Mouse (Mus musculus) stomach, postnatal 0 days (tissue): ENCODE measurements at regions not wholly inside any gene's neighbourhood (a gene's known extent, or its start where the extent isn't known, plus 50 kb on each side); places are given as distances from the start of the nearest gene placed in this dataset.

Experiments used
- ATAC-seq: fragments of 200-750 bp; cut with Nextera tagmentation; 2 replicates; pipeline ENCODE4 v1.8.0; 2017; ENCODE audit not compliant: low FRiP score, low TSS enrichment
- DNase-seq: peaks from one replicate; pipeline ENCODE4 v3.0.0-alpha.2; 2016; ENCODE audit warnings: low spot score
- H3K27ac ChIP-seq: fragments of 300-500 bp; sonication (generic); replicated peaks from 2 replicates; pipeline ENCODE4 v1.5.1; 2014; ENCODE audit warnings: mild to moderate bottlenecking, control low read depth
- H3K27me3 ChIP-seq: fragments of 300-500 bp; sonication (generic); 2 replicates; pipeline ENCODE4 v1.6.1; 2014; ENCODE audit warnings: low read length; ENCODE audit not compliant: control insufficient read depth, insufficient read depth
- H3K36me3 ChIP-seq: fragments of 300-500 bp; sonication (generic); 2 replicates; pipeline ENCODE4 v1.6.1; 2014; ENCODE audit warnings: low read length, mixed read lengths; ENCODE audit not compliant: control insufficient read depth, insufficient read depth
- H3K4me1 ChIP-seq: fragments of 300-500 bp; sonication (generic); replicated peaks from 2 replicates; pipeline ENCODE4 v1.6.1; 2014; ENCODE audit warnings: antibody characterized with exemption; ENCODE audit not compliant: control insufficient read depth, insufficient read depth
- H3K4me2 ChIP-seq: fragments of 300-500 bp; sonication (generic); replicated peaks from 2 replicates; pipeline ENCODE4 v1.6.1; 2014; ENCODE audit warnings: low read depth, mild to moderate bottlenecking, control low read depth, moderate library complexity
- H3K4me3 ChIP-seq: fragments of 300-500 bp; sonication (generic); 2 replicates; pipeline ENCODE4 v1.5.1; 2014; ENCODE audit warnings: low read depth, low read length, control low read depth
- H3K9ac ChIP-seq: fragments of 300-500 bp; sonication (generic); 2 replicates; pipeline ENCODE4 v1.6.1; 2014; ENCODE audit warnings: mild to moderate bottlenecking, low read length, control low read depth, mixed read lengths
- H3K9me3 ChIP-seq: fragments of 300-500 bp; sonication (generic); 2 replicates; pipeline ENCODE4 v1.6.1; 2016; ENCODE audit warnings: low read length; ENCODE audit not compliant: control insufficient read depth
- CTCF ChIP-seq: IDR thresholded peaks from 2 replicates; pipeline ENCODE4 v1.5.1; 2016; ENCODE audit warnings: antibody characterized with exemption, low read depth, mild to moderate bottlenecking, moderate library complexity
- EP300 ChIP-seq: optimal IDR thresholded peaks from 2 replicates; pipeline ENCODE3; 2016; ENCODE audit warnings: antibody characterized with exemption
- WGBS: fragments of 180-500 bp; shearing (Covaris S2); extraction: QIAGEN DNeasy Blood & Tissue Kit; methylation state at CpG from one replicate; pipeline ENCODE4 v1.1.7; 2014; 5-methylcytosine and 5-hydroxymethylcytosine counted together

DNA sequence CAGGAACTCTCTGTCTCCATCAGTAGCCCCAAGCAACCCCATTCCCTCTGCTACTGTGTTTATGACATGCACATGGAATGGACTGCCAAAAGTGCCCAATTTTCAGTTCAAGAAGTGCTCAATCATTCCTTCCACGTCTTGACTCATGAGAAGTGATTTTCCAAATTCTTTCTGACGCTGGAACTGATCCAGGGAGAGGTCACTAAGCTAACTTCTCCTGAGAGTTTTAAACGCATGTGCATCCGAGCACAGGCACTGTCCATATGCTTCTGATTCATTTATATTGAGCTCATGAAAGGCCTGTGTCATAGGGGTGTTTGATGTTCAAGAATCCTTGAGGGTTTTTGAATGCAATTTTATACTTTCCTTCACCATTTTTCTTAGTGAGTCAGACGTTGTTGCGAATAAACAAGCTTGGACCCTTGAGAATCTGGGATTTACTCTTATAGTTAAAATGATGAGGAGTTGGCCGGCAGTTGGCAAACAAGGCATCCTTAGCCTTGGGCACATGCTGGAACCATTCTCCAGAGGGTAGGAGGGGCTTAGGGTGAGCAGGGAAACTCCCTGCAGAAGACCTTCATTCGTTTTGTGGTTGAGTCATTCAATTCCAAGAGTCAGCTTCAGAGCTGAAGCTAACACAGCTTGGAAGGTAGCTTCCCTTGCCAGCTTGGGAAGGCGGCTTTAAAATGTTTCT is 206.9 kb upstream of the Gm15217 start:
- Histone ChIP-seq H3K9me3 (no peaks in the 10 kb centered on the region), H3K4me1 (no peaks in the 10 kb centered on the region), H3K27ac (no peak overlapping the region), H3K4me2 (no peak overlapping the region), H3K9ac (no peak overlapping the region), H3K4me3 (no peak overlapping the region), H3K36me3 (no peaks in the 10 kb centered on the region), H3K27me3 (no peaks in the 10 kb centered on the region)
- no peak for DNase-seq
- TF ChIP-seq CTCF (no peak), EP300 (no peak)
- ATAC-seq: no peak
- WGBS: 47% methylated on average over 9 of the region's 9 CpGs

DNA sequence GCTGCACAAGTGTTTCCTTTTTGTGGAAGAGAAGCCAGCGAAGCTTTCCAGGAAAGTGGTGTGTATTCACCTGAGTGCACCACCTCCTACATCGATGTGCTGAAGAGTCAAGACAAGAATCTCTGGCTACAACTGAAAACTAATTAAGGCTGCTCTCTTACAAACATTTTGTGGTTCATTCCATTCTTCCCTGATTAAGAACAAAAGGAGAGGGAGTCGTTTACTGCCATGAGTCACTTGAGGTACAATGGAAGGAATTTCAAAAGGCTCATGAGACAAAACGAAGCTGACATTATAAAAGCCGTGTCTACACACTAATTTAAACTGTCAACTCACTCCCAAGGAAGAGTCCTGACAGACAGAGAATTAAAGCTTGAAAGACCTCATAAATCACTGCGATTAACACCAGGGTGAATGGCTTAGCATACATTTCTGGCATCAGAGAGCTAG is 206.3 kb upstream of the Gm15217 start:
- Histone ChIP-seq H3K4me3 (no peak overlapping the region), H3K4me2 (no peak overlapping the region), H3K27ac (no peak overlapping the region), H3K36me3 (no peaks in the 10 kb centered on the region), H3K9ac (no peak overlapping the region), H3K4me1 (no peaks in the 10 kb centered on the region), H3K27me3 (no peaks in the 10 kb centered on the region), H3K9me3 (no peaks in the 10 kb centered on the region)
- DNase-seq (no peak), ATAC-seq (no peak)
- TF ChIP-seq EP300 (no peak), CTCF (no peak)
- WGBS: 43% methylated on average over 6 of the region's 6 CpGs

DNA sequence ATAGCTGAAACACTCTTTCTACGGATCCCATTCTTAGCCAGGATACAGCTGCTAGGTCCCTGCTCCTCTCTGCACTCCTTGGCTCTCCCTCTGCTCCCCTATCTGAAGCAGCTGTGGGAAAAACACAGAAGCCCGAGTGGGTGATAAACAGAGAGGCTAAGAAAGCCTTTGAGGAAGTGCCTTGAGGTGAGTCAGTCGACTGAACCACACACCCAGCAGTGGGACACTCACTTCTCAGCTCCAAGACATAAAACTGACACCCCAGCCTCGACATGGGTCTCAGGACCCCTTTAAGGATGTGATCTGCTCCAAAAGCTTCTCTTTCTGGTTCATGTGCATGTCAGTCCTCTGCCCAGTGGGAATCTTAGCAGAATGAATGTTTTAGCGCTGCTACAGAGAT is 204.8 kb upstream of the Gm15217 start:
- no peak overlapping the region for H3K27ac ChIP-seq
- no peak overlapping the region for H3K9ac ChIP-seq
- WGBS: 48% methylated on average over 5 of the region's 5 CpGs
- H3K4me3 ChIP-seq: no peak overlapping the region
- no peaks in the 10 kb centered on the region for H3K36me3 ChIP-seq
- no peaks in the 10 kb centered on the region for H3K9me3 ChIP-seq
- H3K4me1 ChIP-seq: no peaks in the 10 kb centered on the region
- ATAC-seq (no peak), DNase-seq (no peak)
- H3K4me2 ChIP-seq: no peak overlapping the region
- TF ChIP-seq EP300 (no peak), CTCF (no peak)
- H3K27me3 ChIP-seq: no peaks in the 10 kb centered on the region

- 82% methylated on average over 15 of the region's 15 CpGs for WGBS
- H3K4me1 ChIP-seq: no peaks in the 10 kb centered on the region
These were observed 203.7 kb upstream of the Gm15217 start for GRCm38 (mm10) chr14:46175291-46176216.

GRCm38 (mm10) chr14:46179024-46179423 is 200.2 kb upstream of the Gm15217 start:
- H3K36me3 ChIP-seq: no peaks in the 10 kb centered on the region
- 73% methylated on average over 1 of the region's 1 CpGs for WGBS
- no peak overlapping the region for H3K9ac ChIP-seq
- no peaks in the 10 kb centered on the region for H3K9me3 ChIP-seq
- TF ChIP-seq CTCF: no peak
- no peak for TF ChIP-seq EP300
- no peak for ATAC-seq
- H3K27me3 ChIP-seq: no peaks in the 10 kb centered on the region
- H3K27ac ChIP-seq: no peak overlapping the region
- no peak overlapping the region for H3K4me2 ChIP-seq
- no peak for DNase-seq
- no peak overlapping the region for H3K4me3 ChIP-seq
- no peaks in the 10 kb centered on the region for H3K4me1 ChIP-seq

More at GRCm38 (mm10) chr14:46175291-46176216, 203.7 kb upstream of the Gm15217 start:
- Histone ChIP-seq H3K9ac (no peak overlapping the region), H3K4me2 (no peak overlapping the region), H3K36me3 (no peaks in the 10 kb centered on the region), H3K27ac (no peak overlapping the region), H3K9me3 (no peaks in the 10 kb centered on the region), H3K27me3 (no peaks in the 10 kb centered on the region), H3K4me3 (no peak overlapping the region)
- DNase-seq: no peak
- ATAC-seq: no peak
- TF ChIP-seq CTCF: no peak
- no peak for TF ChIP-seq EP300
